Mouse (Mus musculus) layer of hippocampus, adult 2 months (tissue): ENCODE results near the gene Adgrf4. TPM values are rescaled to one million over a fixed set of nuclear protein-coding genes. Genes with fewer than 3 reads are reported as not detected.
A peak's percentile ranks its signal among the peaks of the same experiment; 100 is the strongest.

ENCODE experiments used
- DNase-seq, 2 experiments: peaks; one replicate each; pipeline ENCODE4 v3.0.0; 2022; ENCODE audit warnings: low spot score in 2 of 2
- H3K27ac ChIP-seq: fragments of 200-600 bp; 2 replicates; pipeline ENCODE4 v1.8.1; 2022
- H3K4me3 ChIP-seq: fragments of 200-600 bp; 2 replicates; pipeline ENCODE4 v1.8.1; 2022; ENCODE audit warnings: mild to moderate bottlenecking
- CTCF ChIP-seq: fragments of 200-600 bp; conservative IDR thresholded peaks from 2 replicates; pipeline ENCODE4 v1.8.1; 2022; ENCODE audit warnings: antibody characterized with exemption, mild to moderate bottlenecking, moderate library complexity
- long read RNA-seq, 2 experiments: library from polyadenylated mRNA; stranded (forward); transcript quantifications; one replicate each; pipeline ENCODE4 v2.0.0; 2021; ENCODE audit warnings: borderline mapping rate in 2 of 2
- total RNA-seq, 2 experiments: library from RNA; stranded (reverse); gene quantifications; 2 replicates each; pipeline ENCODE4 v1.2.3; 2021

The Adgrf4 gene
- total RNA-seq, result 1 to 10 TPM; 1.3 to 2.1 TPM
- long read RNA-seq, experiment 1, result 0 reads
- long read RNA-seq, experiment 2, result 0 reads

GRCm38 (mm10) chr17:42692136-42692535 is at the start of gene Adgrf4:
Gene Adgrf4, minus strand, starts transcription at chr17:42692284.
- H3K27ac ChIP-seq, result no peak within 1 kb of the TSS
- H3K4me3 ChIP-seq, result no peak within 1 kb of the TSS
- no peak for TF ChIP-seq CTCF
- DNase-seq, result no peak

DNA sequence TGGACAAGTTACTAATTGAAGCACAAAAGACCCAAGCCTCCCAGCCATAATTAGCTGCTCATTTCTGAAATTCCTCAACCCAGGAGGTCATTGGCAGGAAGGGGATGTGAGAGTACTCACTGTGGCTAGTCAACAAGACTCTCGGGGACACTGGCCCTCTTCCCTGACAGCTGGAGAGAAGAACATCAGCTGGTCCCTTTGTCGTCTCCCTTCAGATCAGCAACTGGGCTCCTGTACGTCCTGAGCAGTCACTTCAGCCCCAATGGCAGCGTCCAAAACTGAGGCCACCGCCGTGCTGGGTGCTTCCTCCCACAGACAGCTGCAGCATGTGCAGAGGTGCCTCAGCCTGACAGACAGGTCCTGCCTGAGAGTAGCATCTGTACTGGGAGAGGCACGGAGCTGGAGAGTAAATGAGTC is 49.7 kb upstream of the Adgrf4 start, which contains the start of gene Adgrf2:
Gene Adgrf2, minus strand, starts transcription at position 379 of the 417 bp plus-strand sequence.
- TF ChIP-seq CTCF, result no peak
- no peak for DNase-seq
- no peak within 1 kb of the TSS for H3K4me3 ChIP-seq
- H3K27ac ChIP-seq, result no peak within 1 kb of the TSS

GRCm38 (mm10) chr17:42738794-42739193 is 46.7 kb upstream of the Adgrf4 start:
- Histone ChIP-seq H3K4me3 (no peak overlapping the region), H3K27ac (no peak overlapping the region)
- no peak for DNase-seq
- TF ChIP-seq CTCF, result no peak

GRCm38 (mm10) chr17:42717161-42717560 is 25.1 kb upstream of the Adgrf4 start:
- peak; percentile 77 for TF ChIP-seq CTCF
- no peak overlapping the region for H3K27ac ChIP-seq
- no peak overlapping the region for H3K4me3 ChIP-seq
- DNase-seq, result no peak

- no peak overlapping the region for H3K4me3 ChIP-seq
- TF ChIP-seq CTCF, result no peak
- DNase-seq, result peak; percentile 32 to 75
Observed at GRCm38 (mm10) chr17:42714991-42715390, 22.9 kb upstream of the Adgrf4 start.

DNA sequence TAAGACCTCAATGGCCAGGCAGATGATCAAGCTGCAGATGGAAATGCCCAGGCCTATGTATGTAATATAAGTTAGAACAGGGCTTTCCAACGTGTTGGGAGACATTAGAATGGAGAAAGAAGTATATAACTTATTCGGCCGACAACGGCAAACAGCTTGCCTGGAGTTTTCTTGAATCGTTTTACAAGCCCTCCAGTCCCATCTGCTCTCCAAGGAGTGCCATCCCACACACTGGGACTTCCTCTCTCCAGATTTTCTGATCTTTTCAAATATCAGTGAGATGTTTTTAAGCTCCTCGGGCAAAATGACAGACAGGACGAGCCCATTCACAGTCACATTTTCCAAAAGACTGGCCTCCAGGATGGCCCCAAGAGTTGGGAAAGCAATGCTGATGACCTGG is 18.6 kb upstream of the Adgrf4 start:
- Histone ChIP-seq H3K4me3 (no peak overlapping the region), H3K27ac (peak overlapping the region; percentile 70)
- peak; percentile 59 to 68 for DNase-seq
- TF ChIP-seq CTCF, result no peak

More at GRCm38 (mm10) chr17:42714991-42715390, 22.9 kb upstream of the Adgrf4 start:
- H3K27ac ChIP-seq, result peak overlapping the region; percentile 48; the same call in 1 of the 2 replicates

DNA sequence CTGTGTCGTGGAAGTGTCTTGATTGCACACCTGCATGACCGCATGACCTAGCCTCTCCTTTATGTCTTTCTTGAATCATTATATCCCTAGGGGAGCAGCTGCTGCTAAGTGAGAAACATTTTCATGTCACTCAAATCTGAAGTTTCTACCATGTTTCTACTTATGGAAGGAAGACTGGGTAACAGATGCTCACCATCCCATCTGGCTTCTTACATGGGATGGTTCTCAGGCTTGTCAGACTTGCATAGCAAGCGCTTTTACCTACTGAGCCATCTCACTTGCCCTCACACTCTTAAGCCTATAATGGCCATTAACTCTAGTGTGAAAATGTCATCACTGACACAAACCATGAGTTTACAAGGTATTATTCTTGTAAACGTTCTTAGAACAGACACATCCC is 13.5 kb upstream of the Adgrf4 start:
- Histone ChIP-seq H3K4me3 (no peak overlapping the region), H3K27ac (no peak overlapping the region)
- TF ChIP-seq CTCF, result no peak
- no peak for DNase-seq

DNA sequence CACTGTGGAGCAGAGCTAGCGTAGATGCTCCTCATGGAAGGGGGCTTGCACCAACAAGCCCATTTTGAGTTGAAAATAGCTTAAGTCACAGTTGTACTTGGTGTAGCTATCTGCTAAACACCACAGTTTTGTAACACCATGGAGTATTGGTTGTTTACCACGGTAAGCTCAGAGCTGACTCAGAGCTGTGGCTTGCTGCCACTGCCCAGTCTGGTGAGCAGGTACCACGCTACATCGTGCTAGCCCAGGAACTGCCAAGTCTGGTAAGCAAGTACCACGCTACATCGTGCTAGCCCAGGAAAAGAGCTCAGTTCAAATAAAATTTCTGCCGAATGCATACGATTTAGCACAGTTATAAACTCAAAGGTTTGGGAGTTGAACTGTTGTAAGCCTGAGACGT is 10.1 kb upstream of the Adgrf4 start:
- H3K4me3 ChIP-seq, result no peak overlapping the region
- DNase-seq, result peak in 1 of 2 experiments; percentile 28
- H3K27ac ChIP-seq, result no peak overlapping the region
- no peak for TF ChIP-seq CTCF

DNA sequence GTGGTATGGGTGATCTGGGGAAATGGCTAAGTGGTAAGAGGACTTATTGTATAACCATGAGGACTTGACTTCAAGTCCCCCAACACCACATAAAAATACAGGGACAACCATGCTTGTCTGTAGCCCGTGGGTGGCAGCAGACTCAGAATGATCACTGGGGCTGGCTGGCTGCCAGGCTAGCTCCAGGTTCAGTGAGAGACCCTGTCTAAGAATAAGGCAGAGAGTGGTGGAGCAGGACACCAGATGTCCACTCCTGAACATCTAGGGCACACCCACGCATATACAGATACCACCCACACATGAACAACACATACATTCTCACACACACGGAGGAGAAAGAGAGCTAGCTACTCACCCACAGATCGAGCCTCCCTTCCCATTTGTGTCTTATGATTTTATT is 2.6 kb upstream of the Adgrf4 start:
- TF ChIP-seq CTCF, result peak; percentile 44
- no peak for DNase-seq
- Histone ChIP-seq H3K4me3 (no peak overlapping the region), H3K27ac (no peak overlapping the region)

- TF ChIP-seq CTCF, result no peak
- no peak for DNase-seq
Observed at GRCm38 (mm10) chr17:42690531-42690930, 1.6 kb downstream of the Adgrf4 start.

GRCm38 (mm10) chr17:42658634-42659422 is 33.3 kb downstream of the Adgrf4 start:
- Histone ChIP-seq H3K27ac (no peak overlapping the region), H3K4me3 (no peak overlapping the region)
- DNase-seq, result peak in 1 of 2 experiments; percentile 10
- peak; percentile 87 for TF ChIP-seq CTCF

More at GRCm38 (mm10) chr17:42690531-42690930, 1.6 kb downstream of the Adgrf4 start:
- H3K4me3 ChIP-seq, result no peak overlapping the region
- H3K27ac ChIP-seq, result no peak overlapping the region

GRCm38 (mm10) chr17:42643416-42643815 is 48.7 kb downstream of the Adgrf4 start:
- no peak for TF ChIP-seq CTCF
- no peak for DNase-seq

GRCm38 (mm10) chr17:42630206-42630605 is 61.9 kb downstream of the Adgrf4 start:
- Histone ChIP-seq H3K27ac (no peak overlapping the region), H3K4me3 (no peak overlapping the region)
- TF ChIP-seq CTCF, result no peak
- no peak for DNase-seq

More at GRCm38 (mm10) chr17:42643416-42643815, 48.7 kb downstream of the Adgrf4 start:
- no peak overlapping the region for H3K27ac ChIP-seq
- no peak overlapping the region for H3K4me3 ChIP-seq
